Mouse (Mus musculus): ENCODE measurements around the gene Stk4. TPM values are rescaled to one million over a fixed set of nuclear protein-coding genes. Genes with fewer than 3 reads are reported as not detected.
A peak's percentile ranks its signal among the peaks of the same experiment; 100 is the strongest.
"Not testable (repeated sequence)": the region's sequence is repeated elsewhere in the genome, so short reads cannot be mapped to it uniquely, and the experiment has no call there.

The Stk4 gene
- 19.8 and 21.3 TPM in 2 replicates for polyA plus RNA-seq (2012; rRNA removed)

DNA sequence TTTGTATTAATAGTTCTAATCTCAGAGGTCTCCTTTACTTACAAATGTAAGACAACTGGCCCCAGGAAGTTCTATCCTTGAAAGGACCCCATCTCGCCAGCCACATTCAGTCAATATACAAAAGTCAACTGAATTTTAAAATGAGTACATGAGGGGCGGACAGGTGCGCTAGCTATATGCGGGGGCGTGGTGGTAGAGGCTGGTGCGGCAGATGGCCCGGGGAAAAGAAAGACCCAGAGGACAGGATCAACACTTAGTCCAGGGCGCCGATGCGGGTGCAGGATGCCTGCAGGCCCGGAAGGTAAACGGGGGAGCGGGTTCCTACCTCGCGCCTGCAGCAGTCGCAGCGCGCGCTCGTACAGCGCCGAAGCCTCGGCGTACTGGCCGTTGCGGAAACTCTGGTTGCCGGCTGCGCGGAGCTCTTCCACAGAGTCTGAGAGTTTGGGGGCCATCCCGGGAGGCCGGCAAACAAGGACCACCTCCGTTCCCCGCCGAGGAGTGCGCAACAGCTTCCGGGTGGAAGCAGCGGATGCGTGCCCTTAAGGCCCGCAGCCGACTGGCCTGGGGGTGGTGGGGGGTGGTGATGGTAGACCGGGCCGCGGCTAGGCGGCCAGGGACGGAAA lies at the start of gene Stk4:
Stk4 (plus strand) TSS at position 181 of the 623 bp plus-strand sequence.
- DNase-seq (ENCODE audit: extremely low spot score in 1 of 2, low spot score in 1 of 2), result peak in 1 of 2 experiments; percentile 44

DNA sequence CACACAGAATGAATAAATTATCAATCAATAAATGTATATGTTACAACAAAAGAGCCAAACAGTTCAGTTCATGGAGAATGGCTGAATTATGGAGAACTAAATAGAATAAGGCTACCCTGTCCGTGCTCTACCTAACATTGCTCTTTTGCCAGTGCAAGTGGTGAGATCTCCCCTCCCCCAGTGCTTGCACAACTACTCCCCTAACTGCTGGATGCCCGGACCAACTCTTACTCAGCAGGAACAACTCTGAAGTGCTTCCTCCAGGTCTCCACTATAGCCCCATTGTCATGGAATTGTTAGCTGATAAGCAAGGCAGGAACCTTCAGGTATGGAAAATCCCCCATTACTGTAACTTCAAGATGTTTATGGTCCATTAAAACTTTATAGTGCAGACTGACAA lies 48.0 kb upstream of the Stk4 start:
- no peak for DNase-seq (ENCODE audit: extremely low spot score in 1 of 2, low spot score in 1 of 2)

DNA sequence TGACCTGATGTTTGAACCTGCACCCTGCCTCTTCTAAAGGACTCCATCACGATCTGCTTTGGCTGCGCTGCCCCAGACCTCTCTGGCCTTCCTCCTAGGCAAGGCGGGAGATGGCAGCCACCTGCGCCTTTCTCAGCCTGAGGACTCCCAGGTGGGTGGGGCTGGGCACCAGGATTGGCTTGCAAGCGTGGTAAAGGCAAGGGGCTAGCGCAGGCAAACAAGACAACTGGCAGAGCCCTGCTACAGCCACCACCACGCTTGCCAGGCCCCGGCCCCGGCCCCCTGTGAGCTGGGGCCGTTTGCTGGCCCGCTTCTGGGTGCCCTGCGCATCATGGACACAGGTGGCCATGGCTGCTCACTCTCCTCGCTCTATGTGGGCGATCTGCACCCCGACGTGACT lies 45.0 kb upstream of the Stk4 start, which contains the start of gene Pabpc1l:
Pabpc1l (plus strand) TSS at position 301 of the 400 bp plus-strand sequence.
- no peak for DNase-seq (ENCODE audit: extremely low spot score in 1 of 2, low spot score in 1 of 2)

DNA sequence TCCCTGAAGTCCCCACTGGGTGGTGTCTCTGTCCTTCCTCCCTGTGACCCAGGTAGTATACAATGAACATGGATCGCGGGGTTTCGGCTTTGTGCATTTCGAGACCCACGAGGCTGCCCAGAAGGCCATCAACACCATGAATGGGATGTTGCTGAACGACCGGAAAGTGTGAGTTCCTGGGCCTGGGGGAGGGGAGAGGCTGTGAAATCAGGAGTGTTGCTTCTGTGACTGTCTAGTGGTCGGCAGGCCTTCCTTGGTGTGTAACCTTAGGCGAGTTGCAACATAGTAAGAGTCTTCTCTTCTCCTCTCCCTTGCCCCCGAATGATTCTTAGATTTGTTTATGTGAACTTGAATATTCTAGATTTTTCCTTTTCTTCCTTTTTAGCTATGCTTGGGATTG lies 39.0 kb upstream of the Stk4 start:
- DNase-seq (ENCODE audit: extremely low spot score in 1 of 2, low spot score in 1 of 2), result no peak

DNA sequence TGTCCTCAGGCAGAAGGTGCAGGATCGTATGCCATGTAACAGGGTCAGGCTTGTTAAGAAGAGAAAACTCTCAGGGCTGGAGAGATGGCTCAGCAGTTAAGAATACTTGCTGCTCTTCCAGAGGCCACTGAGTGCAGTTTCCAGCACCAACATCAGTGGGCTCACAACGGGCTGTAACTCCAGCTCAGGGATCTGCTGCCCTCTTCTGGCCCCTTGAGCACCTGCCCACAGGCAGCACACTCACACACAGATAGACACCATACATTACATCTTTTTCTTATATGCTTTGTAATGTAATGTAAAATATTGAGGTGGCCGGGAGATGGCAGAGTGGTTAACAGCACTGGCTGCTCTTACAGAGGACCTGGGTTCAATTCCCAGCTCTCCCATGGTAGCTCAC lies 37.1 kb upstream of the Stk4 start:
- no peak for DNase-seq (ENCODE audit: extremely low spot score in 1 of 2, low spot score in 1 of 2)

DNA sequence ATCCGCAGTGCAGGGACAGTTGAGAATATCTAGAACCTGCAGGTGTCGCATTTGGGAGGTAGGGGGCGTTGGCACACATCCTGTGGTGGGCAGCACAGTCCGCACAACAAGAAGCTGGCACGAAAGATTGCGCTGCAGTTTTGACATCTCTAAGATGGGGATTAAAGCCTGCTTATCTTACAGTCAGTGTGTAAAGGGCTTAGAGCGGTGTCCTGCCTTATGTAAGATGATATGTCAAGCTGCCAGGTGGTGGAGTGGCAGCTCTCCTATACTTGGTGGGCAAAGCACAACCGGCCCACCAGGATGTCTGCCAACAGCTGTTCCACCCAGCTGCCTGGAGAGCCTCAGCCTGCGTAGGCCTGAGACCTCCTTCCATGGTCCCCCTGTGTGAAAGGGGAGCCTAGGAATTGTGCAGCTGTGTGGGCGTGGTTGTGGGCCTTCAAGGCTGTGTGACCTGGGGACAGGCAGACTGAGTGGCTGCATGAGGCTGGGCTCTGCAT lies 33.6 kb upstream of the Stk4 start:
- no peak for DNase-seq (ENCODE audit: extremely low spot score in 1 of 2, low spot score in 1 of 2)

DNA sequence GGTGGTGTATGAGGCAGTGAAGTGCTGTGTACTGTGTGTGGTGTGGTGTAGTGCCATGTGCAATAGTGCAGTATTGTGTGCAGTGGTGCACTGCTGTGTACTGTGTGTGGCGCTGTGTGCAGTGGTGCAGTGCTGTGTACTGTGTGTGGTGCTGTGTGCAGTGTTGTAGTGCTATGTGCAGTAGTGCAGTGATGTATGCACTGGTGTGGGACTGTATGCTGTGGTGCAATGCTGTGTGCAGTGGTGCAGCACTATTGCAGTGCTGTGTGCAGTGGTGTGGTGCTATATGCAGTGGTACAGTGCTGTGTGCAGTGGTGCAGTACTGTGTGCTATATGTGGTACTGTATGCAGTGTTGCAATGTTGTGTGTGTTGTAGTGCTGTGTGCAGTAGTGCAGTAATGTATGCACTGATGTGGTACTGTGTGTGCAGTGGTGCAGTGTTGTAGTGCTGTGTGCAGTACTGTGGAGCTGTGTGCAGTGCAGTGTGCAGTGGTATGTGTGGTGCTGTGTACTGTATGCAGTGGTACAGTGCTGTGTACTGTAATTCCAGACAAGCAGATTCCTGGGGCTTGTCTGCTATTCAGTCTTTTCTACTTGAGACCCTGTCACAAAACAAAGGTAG lies 31.6 kb upstream of the Stk4 start:
- no peak for DNase-seq (ENCODE audit: extremely low spot score in 1 of 2, low spot score in 1 of 2)

DNA sequence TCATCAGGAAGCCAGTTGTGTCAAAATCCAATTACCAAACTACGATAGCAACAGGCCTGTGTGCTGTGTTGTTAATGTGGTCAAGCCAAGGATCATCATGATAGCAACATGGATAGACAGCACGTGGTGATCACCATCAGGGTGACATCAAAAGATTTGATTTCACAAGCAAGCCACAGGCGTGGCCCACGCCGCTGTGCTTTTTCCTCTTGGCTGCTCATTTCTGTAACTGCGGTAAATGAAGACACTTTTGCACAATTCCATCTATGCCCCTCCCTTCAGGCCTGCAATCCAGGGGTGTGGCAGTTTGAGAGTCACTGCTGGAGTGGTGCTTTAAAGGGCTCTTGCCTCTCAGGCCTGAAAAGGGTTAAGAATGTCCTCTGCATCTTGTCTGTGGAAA lies 29.2 kb upstream of the Stk4 start:
- DNase-seq (ENCODE audit: extremely low spot score in 1 of 2, low spot score in 1 of 2), result no peak

DNA sequence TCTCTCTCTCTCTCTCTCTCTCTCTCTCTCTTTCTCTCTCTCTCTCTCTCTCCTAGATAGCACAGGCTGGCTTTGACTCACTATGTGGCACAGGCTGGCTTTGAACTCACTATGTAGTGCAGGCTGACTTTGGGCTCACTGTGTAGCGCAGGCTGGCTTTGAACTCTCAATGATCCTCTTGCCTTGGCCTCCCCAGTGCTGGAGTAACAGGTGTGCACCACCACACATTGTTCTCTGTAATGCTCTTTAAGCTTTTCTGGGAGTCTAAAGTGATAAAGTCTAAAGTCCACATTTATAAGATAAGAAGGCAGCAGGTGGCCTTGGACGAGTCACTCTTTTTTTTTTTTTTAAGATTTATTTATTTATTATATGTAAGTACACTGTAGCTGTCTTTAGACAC lies 28.6 kb upstream of the Stk4 start:
- DNase-seq (ENCODE audit: extremely low spot score in 1 of 2, low spot score in 1 of 2), result no peak

DNA sequence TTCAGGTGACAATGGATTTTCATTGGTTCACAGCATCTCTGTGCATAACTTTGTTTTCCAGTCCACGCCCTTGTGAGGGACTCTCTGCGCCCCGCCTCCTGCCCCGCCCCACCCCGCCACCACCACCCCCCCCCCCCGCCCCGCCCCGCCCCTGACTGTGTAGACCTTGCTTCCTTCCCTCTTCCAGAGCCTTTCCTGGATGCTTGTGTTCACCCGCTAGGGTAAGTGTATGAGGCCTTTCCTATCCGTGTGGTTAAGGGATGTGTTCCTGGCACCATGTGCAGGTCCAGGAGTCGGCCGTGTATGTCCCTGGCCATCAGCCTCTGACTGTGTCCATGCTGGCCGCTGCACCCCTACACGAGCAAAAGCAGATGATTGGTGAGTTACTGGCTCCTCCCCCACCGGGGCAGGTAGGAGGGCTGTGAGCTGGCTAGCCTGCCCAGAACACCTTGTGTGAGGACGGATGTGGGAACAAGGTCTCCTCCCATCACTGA lies 22.9 kb upstream of the Stk4 start:
- DNase-seq (ENCODE audit: extremely low spot score in 1 of 2, low spot score in 1 of 2), result no peak

DNA sequence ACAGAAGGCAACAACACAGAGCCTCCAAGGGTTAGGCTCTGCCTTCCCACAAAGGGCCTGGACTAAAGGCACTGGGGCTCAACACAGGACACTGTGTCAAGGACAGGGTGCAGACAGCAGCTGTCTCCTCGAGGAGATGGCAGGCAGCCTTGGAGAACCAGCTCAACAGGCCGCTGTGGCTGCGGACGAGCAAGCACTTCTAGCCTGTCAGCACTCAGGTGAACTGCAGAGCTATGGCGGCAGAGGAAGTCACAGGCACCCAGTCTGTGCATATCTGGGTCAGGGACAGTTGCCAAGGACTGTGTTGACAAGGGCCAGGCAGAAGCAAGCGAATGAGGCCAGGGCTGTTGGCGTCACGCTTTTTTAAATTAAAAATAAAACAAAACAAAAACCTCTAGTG lies 16.4 kb upstream of the Stk4 start:
- DNase-seq (ENCODE audit: extremely low spot score in 1 of 2, low spot score in 1 of 2), result peak in 1 of 2 experiments; percentile 24

DNA sequence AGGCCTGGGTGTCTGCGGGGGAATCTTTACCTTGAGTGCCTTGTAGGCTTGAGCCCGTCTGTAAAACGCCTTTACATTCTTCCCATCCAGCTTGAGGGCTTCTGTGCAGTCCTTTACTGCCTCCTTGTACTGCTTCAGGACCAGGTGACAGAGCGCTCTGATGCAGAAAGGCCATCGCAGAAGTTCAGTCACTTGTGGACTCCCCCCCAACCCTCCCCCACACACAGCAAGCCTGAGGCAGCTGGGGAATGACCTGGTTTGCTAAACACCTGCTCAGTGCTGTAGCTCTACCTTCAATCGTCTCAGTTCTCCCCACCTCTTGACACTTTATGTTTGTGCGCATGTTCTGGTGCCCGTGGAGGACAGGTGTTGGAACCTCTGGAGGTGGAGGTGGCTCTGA lies 15.5 kb upstream of the Stk4 start:
- DNase-seq (ENCODE audit: extremely low spot score in 1 of 2, low spot score in 1 of 2), result no peak

DNA sequence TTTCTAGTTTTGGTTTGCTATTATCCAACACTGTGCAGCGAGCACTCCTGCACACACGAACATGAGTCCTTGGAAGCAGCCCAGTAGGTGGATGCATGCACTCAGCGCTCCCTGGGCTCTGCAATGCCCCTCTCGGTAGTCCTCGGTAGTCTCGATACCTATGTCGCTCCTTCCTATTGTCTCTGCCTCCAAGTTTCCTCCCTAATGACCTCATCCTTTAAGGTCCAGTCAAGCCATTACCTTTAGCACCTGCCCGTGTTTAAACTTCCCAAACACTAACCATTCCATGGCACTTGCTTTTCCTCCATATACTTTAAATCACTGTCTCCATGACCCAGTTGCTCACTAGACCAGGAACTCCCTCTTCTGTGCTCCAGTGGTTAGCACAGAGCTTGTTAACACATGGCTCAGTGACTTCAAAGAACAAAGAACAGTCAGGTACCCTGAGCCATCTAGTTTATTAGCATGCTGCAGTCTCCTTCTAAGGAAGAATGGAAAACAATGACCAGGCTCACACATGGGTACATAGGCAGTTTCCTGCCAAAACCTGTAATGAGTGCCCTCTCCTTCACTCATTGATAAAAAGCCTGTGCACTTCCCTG lies 10.4 kb upstream of the Stk4 start:
- DNase-seq (ENCODE audit: extremely low spot score in 1 of 2, low spot score in 1 of 2), result no peak

DNA sequence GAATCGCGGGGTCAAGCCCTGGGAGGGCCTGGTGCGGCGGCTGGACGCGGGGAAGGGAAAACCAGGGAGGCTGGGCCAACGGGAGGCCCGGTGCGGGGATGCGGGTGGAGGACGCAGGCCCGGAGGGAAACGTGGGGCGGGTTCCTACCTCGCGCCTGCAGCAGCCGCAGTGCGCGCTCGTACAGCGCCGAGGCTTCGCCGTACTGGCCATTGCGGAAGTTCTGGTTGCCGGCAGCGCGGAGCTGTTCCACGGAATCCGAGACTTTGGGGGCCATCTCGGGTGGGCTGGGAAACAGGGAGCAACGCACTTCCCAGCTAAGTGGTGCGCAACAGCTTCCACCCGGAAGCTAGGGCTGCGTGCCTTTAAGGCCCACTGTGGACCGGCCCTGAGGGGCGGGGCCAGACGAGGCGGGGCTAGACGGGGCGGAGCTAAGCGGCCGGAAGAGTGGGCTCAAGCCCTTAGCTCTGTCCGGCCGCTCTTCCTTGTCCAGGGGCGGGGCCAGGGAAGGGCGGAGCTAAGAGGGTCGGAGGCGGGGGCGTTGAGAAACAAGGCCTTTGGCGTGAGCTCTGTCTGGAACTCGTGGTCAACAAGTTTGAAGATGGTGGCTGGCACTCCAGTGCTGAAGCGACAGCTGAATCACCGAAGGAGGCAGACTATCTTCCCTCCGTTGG lies 779 bp downstream of the Stk4 start, which contains the start of gene Tomm34:
Tomm34 (minus strand) TSS at position 405 of the 672 bp plus-strand sequence.
- DNase-seq (ENCODE audit: extremely low spot score in 1 of 2, low spot score in 1 of 2), result peak; percentile 73 to 89

DNA sequence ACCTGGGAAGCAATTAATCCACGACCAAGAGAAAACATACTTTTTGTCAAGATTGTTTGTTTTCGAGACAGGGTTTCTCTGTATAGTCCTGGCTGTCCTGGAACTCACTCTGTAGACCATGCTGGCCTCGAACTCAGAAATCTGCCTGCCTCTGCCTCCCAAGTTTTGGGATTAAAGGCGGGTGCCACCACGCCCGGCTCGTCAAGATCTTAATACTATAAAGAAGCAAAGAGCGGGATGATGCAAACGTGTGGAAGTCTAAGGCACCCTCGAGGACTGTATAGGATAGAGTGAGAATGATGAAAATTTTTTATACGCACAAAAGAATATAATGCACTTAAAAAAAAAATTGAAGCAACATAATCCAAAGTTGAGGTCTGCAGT lies 1.3 kb downstream of the Stk4 start:
- not testable (repeated sequence) for DNase-seq (ENCODE audit: extremely low spot score in 1 of 2, low spot score in 1 of 2)

DNA sequence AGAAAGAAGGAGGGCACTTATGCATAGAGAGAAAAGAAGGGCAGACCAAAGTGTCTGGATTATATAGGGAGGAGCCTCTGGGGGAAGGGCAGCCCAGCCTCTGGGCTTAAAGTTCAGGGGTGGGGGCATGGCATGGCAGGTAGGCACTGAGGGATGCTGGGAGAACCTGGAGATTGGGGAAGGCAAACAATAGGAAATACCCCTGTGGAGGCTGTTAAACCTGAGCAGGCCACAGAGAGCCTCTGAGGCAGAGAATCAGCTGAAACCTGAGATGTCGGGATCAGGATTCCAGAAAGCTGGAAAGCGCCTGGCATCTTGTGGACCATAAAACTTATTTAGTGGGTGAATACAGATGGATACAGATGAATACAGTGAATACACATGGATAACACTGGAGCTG lies 2.0 kb downstream of the Stk4 start:
- DNase-seq (ENCODE audit: extremely low spot score in 1 of 2, low spot score in 1 of 2), result no peak

DNA sequence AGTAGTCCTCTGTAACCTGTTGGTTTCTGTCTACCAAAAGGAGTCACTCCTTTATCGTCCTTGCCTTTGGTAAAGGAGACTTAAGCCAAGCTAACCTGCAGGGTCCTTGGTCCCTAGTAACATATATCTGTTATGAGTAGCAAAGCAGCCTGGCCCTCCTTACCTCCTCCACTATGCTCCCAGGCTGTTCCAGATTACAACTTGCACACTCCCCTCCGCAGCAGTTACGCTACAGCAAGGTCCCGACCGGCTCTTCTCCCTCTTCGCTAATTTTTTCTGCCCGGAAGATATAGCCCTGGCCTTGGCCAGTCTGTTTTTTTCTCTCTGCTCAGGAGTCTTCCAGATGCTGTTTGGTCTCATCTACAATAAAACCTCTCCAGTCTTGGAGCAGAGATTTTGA lies 3.0 kb downstream of the Stk4 start:
- DNase-seq (ENCODE audit: extremely low spot score in 1 of 2, low spot score in 1 of 2), result no peak

DNA sequence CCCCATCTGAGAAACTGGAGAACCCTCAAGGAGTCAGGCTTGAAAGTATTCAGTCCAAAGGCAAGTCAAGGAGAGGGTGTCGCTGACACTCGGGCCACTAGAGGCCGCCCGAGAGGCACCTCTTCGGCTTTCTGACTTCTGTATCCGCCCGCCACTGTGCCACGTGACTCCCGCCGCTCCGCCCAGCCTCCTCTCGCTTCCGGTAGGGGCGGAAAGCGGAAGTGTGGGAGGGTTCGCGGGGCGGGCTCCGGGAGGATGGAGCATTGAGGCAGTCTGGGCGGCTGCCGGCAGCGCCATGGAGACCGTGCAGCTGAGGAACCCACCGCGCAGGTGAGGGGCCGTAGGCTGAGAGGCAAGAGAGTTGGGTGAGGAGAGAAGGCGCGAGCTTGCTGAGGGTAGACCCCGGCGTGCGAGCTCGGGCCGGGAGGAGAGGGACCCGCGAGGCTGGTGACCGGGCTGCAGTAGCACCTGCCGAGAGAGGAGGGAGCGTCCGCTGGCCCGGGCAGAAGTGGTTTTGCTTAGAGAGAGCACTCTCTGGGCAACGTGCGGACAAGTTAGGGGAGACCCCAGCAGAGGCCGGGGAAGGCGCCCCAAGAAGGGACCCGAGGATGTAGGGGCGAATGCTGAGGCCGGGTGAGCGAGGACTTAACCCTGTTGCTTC lies 3.9 kb downstream of the Stk4 start:
- peak; percentile 93 to 99 for DNase-seq (ENCODE audit: extremely low spot score in 1 of 2, low spot score in 1 of 2)

DNA sequence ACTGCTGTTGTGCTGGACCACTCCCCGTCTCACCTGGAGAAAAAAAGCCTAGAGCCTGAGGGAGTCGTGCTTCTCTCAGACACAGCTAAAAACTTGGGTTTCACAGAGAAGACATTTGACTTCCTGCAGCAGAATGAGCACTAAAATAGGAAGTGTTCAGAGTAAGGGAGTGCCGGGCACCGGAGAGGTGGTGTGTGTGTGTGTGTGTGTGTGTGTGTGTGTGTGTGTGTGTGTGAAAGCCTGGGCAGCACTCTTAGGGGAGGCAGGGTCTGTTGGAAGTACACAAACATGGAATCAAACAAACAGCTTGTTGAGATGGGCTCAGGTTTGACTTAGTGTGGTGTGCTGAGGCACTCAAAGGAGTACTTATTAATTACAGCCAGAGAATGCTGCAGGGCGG lies 5.0 kb downstream of the Stk4 start:
- no peak for DNase-seq (ENCODE audit: extremely low spot score in 1 of 2, low spot score in 1 of 2)

DNA sequence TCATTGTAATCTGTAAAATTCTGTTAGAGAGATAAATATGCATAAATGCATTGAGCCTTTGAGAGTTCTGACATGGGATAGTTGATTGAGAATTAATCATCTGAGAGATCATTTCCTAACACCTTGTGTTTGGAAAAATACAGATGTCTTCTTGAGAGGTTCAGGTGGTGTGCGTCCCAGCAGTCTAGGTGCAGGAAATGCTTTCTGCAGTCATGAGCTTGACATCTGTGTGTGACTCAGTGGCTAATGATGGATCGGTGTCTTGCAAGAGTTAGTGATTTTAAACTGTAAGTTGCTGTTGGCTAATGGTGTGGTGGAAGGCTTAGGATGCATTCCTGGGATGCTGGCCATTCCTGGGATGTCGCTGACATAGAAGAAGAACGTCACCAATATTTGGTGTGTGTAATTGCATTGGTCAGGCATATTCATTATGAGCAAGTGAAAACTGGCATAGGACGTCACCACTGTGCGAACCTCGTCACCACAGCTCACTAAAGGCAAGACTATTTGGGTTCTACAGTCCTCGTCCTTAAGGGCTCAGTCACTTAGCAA lies 6.8 kb downstream of the Stk4 start:
- no peak for DNase-seq (ENCODE audit: extremely low spot score in 1 of 2, low spot score in 1 of 2)

Measured in frontal cortex, adult 2 months (tissue).